Mouse (Mus musculus): Measurements from ENCODE around the gene Mslnl. TPM values are rescaled to one million over a fixed set of nuclear protein-coding genes. Genes with fewer than 3 reads are reported as not detected.

Gene Mslnl
- total and polyA plus RNA-seq, 2 experiments from 2014 or later, result not detected

DNA sequence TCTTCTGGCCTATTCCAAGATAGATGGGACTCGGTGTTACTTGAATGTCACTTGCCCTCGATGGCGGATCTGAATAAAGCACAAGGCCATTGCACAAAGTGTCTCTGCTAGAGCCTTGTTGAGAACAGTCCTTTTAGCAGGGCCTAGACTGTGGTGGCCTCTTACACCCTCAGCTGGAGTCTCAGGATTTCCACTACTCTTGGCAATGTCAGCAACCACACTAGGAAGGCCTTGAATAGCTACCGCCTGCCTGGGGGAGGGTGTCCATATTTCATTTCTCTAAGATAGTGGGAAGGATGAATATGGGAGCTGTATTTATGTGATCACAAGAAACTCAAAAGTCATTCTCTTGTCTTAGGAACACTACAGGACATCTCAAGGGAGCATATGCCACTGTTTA, 12.4 kb downstream of the Mslnl start:
- no peak overlapping the region for H3K9ac ChIP-seq (replicated peaks; ENCODE audit: low read length, poor library complexity, severe bottlenecking)
- no peaks in the 10 kb centered on the region; the same call in 1 of the 2 replicates for H3K4me1 ChIP-seq (ENCODE audit: insufficient read depth, low read length)
- no peak overlapping the region for H3K4me3 ChIP-seq (ENCODE audit: low read depth, low read length)
- no peaks in the 10 kb centered on the region for H3K36me3 ChIP-seq (ENCODE audit: insufficient read depth, low read length)
- H3K27me3 ChIP-seq (ENCODE audit: insufficient read depth, low read length), result no peaks in the 10 kb centered on the region
- no peak overlapping the region for H3K4me2 ChIP-seq (ENCODE audit: low read depth, low read length, poor library complexity, severe bottlenecking)
- no peaks in the 10 kb centered on the region for H3K9me3 ChIP-seq (ENCODE audit: low read length)
- H3K27ac ChIP-seq (ENCODE audit: low read depth, low read length), result no peak overlapping the region
- ATAC-seq (ENCODE audit: low FRiP score) (no peak), DNase-seq (ENCODE audit: low spot score) (no peak)
- WGBS, result 94% methylated on average over 4 of the region's 4 CpGs
- no peak for TF ChIP-seq CTCF (IDR thresholded peaks at IDR 0.05)

DNA sequence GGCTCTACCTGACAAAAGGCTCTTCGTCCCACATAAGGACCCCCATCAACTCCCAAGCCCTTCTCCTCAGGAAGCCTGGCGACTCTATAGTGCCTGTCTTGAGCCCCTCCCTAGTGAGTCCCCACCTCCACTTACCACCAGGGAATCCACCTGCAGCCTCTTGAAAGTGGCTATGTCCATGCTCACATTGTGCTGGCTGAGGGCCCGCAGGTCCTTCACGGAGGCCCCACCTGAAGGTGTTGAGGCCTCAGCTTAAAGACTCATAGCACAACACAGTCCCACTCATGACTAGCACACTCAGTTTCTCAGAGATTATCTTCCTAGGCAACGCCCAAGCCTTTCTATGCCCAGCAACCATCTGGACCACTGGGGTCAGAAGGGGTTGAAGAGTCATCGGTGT, 13.5 kb downstream of the Mslnl start:
- H3K27ac ChIP-seq (ENCODE audit: low read depth, low read length), result no peak overlapping the region
- H3K4me2 ChIP-seq (ENCODE audit: low read depth, low read length, poor library complexity, severe bottlenecking), result no peak overlapping the region
- DNase-seq (ENCODE audit: low spot score) (no peak), ATAC-seq (ENCODE audit: low FRiP score) (no peak)
- TF ChIP-seq CTCF (IDR thresholded peaks at IDR 0.05), result no peak
- H3K36me3 ChIP-seq (ENCODE audit: insufficient read depth, low read length), result no peaks in the 10 kb centered on the region
- no peak overlapping the region for H3K4me3 ChIP-seq (ENCODE audit: low read depth, low read length)
- H3K27me3 ChIP-seq (ENCODE audit: insufficient read depth, low read length), result no peaks in the 10 kb centered on the region
- WGBS, result 82% methylated on average over 6 of the region's 6 CpGs
- no peak overlapping the region for H3K9ac ChIP-seq (replicated peaks; ENCODE audit: low read length, poor library complexity, severe bottlenecking)
- H3K9me3 ChIP-seq (ENCODE audit: low read length), result no peaks in the 10 kb centered on the region
- no peaks in the 10 kb centered on the region; the same call in 1 of the 2 replicates for H3K4me1 ChIP-seq (ENCODE audit: insufficient read depth, low read length)

DNA sequence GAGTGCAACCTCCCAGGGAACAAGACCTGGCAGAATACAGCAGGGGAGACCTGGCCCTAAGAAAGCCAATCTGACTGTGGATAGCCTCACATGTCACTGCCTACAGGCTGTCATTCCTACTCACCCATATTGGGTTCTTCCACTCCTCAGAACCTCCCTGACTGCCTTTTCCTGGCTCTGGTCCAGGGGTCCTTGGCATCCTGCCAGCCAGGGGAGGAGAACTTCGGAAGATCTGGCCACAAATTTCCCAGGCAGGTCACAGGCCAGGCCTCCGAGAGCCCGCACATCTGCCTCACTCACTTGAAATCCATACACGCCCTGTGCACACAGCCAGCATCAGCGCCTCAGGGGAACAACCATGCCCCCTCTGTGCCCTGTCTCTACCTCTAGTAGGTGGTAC, 15.6 kb downstream of the Mslnl start:
- no peaks in the 10 kb centered on the region for H3K27me3 ChIP-seq (ENCODE audit: insufficient read depth, low read length)
- no peak overlapping the region for H3K9ac ChIP-seq (replicated peaks; ENCODE audit: low read length, poor library complexity, severe bottlenecking)
- DNase-seq (ENCODE audit: low spot score) (peak; percentile 9), ATAC-seq (ENCODE audit: low FRiP score) (no peak)
- no peak overlapping the region for H3K4me2 ChIP-seq (ENCODE audit: low read depth, low read length, poor library complexity, severe bottlenecking)
- H3K27ac ChIP-seq (ENCODE audit: low read depth, low read length), result no peak overlapping the region
- TF ChIP-seq CTCF (IDR thresholded peaks at IDR 0.05), result no peak
- no peaks in the 10 kb centered on the region for H3K9me3 ChIP-seq (ENCODE audit: low read length)
- H3K4me1 ChIP-seq (ENCODE audit: insufficient read depth, low read length), result no peaks in the 10 kb centered on the region; the same call in 1 of the 2 replicates
- H3K4me3 ChIP-seq (ENCODE audit: low read depth, low read length), result no peak overlapping the region
- no peaks in the 10 kb centered on the region for H3K36me3 ChIP-seq (ENCODE audit: insufficient read depth, low read length)
- 65% methylated on average over 5 of the region's 5 CpGs for WGBS

DNA sequence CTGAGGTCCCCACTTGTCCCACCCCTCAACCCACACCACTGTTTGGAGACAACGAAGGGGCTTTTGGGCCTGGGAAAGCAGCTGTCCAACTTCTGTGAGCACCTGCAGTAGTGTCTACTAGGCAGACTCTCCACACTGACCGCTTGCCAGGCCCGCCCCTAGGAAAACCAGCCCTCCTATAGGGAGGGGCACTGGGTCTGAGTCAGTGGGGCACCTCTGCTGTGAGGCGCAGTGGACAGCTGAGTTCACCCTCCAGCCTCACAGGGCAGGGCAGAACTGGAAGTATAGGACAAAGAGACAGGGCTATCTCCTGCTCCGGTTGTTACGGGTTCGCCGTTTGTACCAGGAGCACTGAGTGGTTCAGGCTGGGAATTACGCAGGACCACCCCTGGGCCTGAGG, 18.4 kb downstream of the Mslnl start, which contains the start of gene Msln:
Gene Msln, minus strand, starts transcription at position 138 of the 400 bp plus-strand sequence.
- H3K27me3 ChIP-seq (ENCODE audit: insufficient read depth, low read length), result no peaks in the 10 kb centered on the region
- no peak within 1 kb of the TSS for H3K4me2 ChIP-seq (ENCODE audit: low read depth, low read length, poor library complexity, severe bottlenecking)
- TF ChIP-seq CTCF (IDR thresholded peaks at IDR 0.05), result no peak
- no peaks in the 10 kb centered on the region for H3K9me3 ChIP-seq (ENCODE audit: low read length)
- H3K27ac ChIP-seq (ENCODE audit: low read depth, low read length), result no peak within 1 kb of the TSS
- DNase-seq (ENCODE audit: low spot score) (no peak), ATAC-seq (ENCODE audit: low FRiP score) (no peak)
- H3K4me3 ChIP-seq (ENCODE audit: low read depth, low read length), result no peak within 1 kb of the TSS
- H3K36me3 ChIP-seq (ENCODE audit: insufficient read depth, low read length), result no peaks in the 10 kb centered on the region
- WGBS, result 87% methylated on average over 9 of the region's 9 CpGs
- H3K9ac ChIP-seq (replicated peaks; ENCODE audit: low read length, poor library complexity, severe bottlenecking), result no peak within 1 kb of the TSS
- no peaks in the 10 kb centered on the region; the same call in 1 of the 2 replicates for H3K4me1 ChIP-seq (ENCODE audit: insufficient read depth, low read length)

DNA sequence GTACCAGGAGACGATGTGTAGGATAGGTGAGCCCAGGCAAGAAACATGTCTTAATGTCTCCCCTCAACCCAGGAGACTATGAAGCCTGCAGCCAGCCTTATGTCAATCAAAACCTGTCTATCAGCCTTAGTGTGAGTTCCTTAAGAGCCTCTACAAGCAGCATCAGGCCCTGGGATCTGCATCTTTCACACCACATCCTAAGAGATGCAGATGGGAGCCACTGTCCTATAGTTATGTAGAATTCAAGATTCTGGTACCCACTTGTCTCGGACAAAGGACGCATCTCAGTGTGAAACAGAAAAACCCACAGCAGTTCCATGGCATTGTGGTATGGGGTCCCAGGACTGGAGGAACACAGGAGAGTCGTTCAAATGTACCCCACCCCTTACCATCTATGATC, 19.2 kb downstream of the Mslnl start:
- H3K36me3 ChIP-seq (ENCODE audit: insufficient read depth, low read length), result no peaks in the 10 kb centered on the region
- no peak for TF ChIP-seq CTCF (IDR thresholded peaks at IDR 0.05)
- no peaks in the 10 kb centered on the region; the same call in 1 of the 2 replicates for H3K4me1 ChIP-seq (ENCODE audit: insufficient read depth, low read length)
- H3K4me2 ChIP-seq (ENCODE audit: low read depth, low read length, poor library complexity, severe bottlenecking), result no peak overlapping the region
- no peaks in the 10 kb centered on the region for H3K27me3 ChIP-seq (ENCODE audit: insufficient read depth, low read length)
- DNase-seq (ENCODE audit: low spot score), result no peak
- no peak overlapping the region for H3K9ac ChIP-seq (replicated peaks; ENCODE audit: low read length, poor library complexity, severe bottlenecking)
- no peak for ATAC-seq (ENCODE audit: low FRiP score)
- no peak overlapping the region for H3K27ac ChIP-seq (ENCODE audit: low read depth, low read length)
- WGBS, result 83% methylated on average over 4 of the region's 4 CpGs
- H3K9me3 ChIP-seq (ENCODE audit: low read length), result no peaks in the 10 kb centered on the region
- H3K4me3 ChIP-seq (ENCODE audit: low read depth, low read length), result no peak overlapping the region

DNA sequence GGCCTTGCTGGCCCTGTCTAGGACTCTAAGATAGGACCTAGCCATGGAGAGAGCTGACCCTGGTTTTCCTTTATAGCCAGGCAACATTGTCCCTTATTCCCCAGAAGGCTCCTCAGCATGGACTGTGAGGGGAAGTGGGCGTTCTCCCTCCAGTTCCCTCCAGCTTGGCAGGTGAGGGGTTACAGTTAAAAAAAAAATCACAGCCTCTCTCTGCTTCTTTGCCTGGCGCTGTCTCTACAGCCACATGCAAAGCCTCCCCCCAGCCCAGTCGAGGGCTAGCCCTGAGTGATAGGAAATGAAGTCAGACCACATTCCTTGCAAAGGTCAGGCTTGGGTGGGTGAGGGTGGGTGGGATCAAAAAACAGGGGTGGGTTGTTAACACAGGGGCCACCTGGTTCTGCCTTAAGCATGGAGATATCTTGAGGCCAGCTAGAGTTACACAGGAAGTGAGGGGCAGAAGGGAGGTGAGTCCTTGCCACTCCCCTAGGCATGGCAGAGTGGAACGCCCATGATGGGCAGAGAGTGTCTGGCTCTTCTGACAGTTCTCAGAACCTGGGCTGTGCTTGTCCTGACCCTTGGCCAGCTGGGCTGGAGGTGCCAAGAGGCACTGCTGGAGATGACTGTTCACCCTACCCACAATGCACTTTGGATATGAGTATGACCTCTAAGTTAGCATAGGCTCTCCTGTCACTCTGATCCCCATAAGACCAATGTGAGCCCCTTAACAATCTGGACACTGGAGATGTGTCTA, 20.0 kb downstream of the Mslnl start:
- 68% methylated on average over 4 of the region's 4 CpGs for WGBS
- Histone ChIP-seq H3K4me2 (ENCODE audit: low read depth, low read length, poor library complexity, severe bottlenecking) (no peak overlapping the region), H3K27me3 (ENCODE audit: insufficient read depth, low read length) (no peaks in the 10 kb centered on the region), H3K27ac (ENCODE audit: low read depth, low read length) (no peak overlapping the region), H3K9ac (replicated peaks; ENCODE audit: low read length, poor library complexity, severe bottlenecking) (no peak overlapping the region), H3K9me3 (ENCODE audit: low read length) (no peaks in the 10 kb centered on the region), H3K4me3 (ENCODE audit: low read depth, low read length) (no peak overlapping the region), H3K4me1 (ENCODE audit: insufficient read depth, low read length) (no peaks in the 10 kb centered on the region; the same call in 1 of the 2 replicates), H3K36me3 (ENCODE audit: insufficient read depth, low read length) (no peaks in the 10 kb centered on the region)
- DNase-seq (ENCODE audit: low spot score) (no peak), ATAC-seq (ENCODE audit: low FRiP score) (no peak)
- no peak for TF ChIP-seq CTCF (IDR thresholded peaks at IDR 0.05)
